Mouse (Mus musculus): ENCODE results near the gene Ddo.

DNA sequence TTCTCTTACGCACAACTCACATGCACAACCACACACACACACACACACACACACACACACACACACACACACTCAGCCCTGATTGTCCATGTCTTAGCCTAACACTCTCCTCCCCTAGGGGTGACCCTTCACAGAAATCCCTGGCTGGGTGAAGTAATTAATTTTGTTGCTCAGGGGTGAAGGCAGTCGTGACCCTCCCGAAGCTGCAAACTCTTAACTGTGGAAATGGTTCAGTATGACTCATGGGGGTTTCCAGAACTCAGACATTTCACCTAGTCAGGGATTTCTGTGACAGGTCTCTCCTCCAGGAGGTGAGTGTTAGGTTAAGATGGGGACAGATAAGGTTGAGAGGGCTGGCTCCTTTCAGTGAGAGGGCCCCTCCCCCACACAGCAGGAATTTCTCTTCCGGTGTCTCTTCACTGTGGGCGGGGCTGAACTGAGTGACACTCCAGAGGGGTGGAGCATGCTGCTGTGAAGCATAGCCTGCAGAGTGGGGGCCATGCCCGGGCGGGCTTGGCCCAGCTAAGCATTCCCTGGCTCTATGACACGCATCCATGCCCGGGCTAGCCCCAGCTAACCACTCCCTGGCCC is 83.3 kb downstream of the Ddo start:
- TF ChIP-seq CTCF (IDR thresholded peaks at IDR 0.05; ENCODE audit: low read depth, low read length) (no peak), TAL1 (conservative IDR thresholded peaks at IDR 0.05; ENCODE audit: low read depth, low read length) (no peak), GATA1 (IDR thresholded peaks at IDR 0.05; ENCODE audit: borderline replicate concordance, low read length) (no peak), POLR2AphosphoS5 (IDR thresholded peaks at IDR 0.05; ENCODE audit: insufficient replicate concordance, low read depth, low read length) (no peak), GATA2 (IDR thresholded peaks at IDR 0.05; ENCODE audit: borderline replicate concordance, low read depth, low read length) (no peak)

All from G1E (cell line).